Comparison of ENCODE assay signal across 11 mouse cellular contexts in genomic region chr2:69128321-69128720, GRCm38 (mm10). TPM values are rescaled to one million over a fixed set of nuclear protein-coding genes. Genes with fewer than 3 reads are reported as not detected.
A peak's percentile ranks its signal among the peaks of the same experiment; 100 is the strongest.
DNase-seq lines count a peak whose midpoint lies in the region; ATAC-seq and TF ChIP-seq lines count a peak whose summit lies in the region.
"Had no signal": no experiment of that assay in that cellular context is flagged by ENCODE, and none has a peak within 500 bp of the region (broad histone marks: within the 10 kb centered on the region; RNA-seq: fewer than 3 reads in every experiment).

No protein-coding gene starts in this region.

- no peak overlapping the region for H3K9ac ChIP-seq in forebrain, embryonic 13.5 days
- no peak overlapping the region for H3K9ac ChIP-seq in hindbrain, postnatal 0 days (replicated peaks; ENCODE audit: low read length)
- no peak overlapping the region for H3K9ac ChIP-seq in stomach, embryonic 14.5 days (replicated peaks; ENCODE audit: low read depth, low read length)
- H3K9ac ChIP-seq: embryonic facial prominence, embryonic 12.5 days; liver, embryonic 15.5 days had no signal

- H3K4me1 ChIP-seq in forebrain, embryonic 13.5 days = peaks cover 11% of the 10 kb centered on the region; the same call in 1 of the 2 replicates
- peaks cover 24% of the 10 kb centered on the region for H3K4me1 ChIP-seq in forebrain, embryonic 10.5 days
- peaks cover 12% of the 10 kb centered on the region for H3K4me1 ChIP-seq in hindbrain, postnatal 0 days (ENCODE audit: insufficient read depth, low read length)
- peaks cover 7% of the 10 kb centered on the region; the same call in 1 of the 2 replicates for H3K4me1 ChIP-seq in stomach, embryonic 14.5 days (ENCODE audit: control insufficient read depth, insufficient read depth, low read length)

- H3K27ac ChIP-seq in forebrain, embryonic 13.5 days = no peak overlapping the region
- no peak overlapping the region for H3K27ac ChIP-seq in forebrain, embryonic 10.5 days
- peak overlapping the region; percentile 47; the same call in 1 of the 2 replicates for H3K27ac ChIP-seq in layer of hippocampus, adult 2 months
- H3K27ac ChIP-seq in hindbrain, postnatal 0 days = peak overlapping the region; percentile 63; the same call in 1 of the 2 replicates
- H3K27ac ChIP-seq in stomach, embryonic 14.5 days (ENCODE audit: low read length) = peak overlapping the region; percentile 78; the same call in 1 of the 2 replicates
- H3K27ac ChIP-seq: liver, embryonic 15.5 days had no signal

- 84% methylated on average over 7 of the region's 7 CpGs for WGBS in forebrain, embryonic 13.5 days
- 90% methylated on average over 7 of the region's 7 CpGs for WGBS in forebrain, embryonic 10.5 days
- WGBS in hindbrain, postnatal 0 days = 71% methylated on average over 7 of the region's 7 CpGs
- 85% methylated on average over 7 of the region's 7 CpGs for WGBS in stomach, embryonic 14.5 days

- H3K4me2 ChIP-seq in forebrain, embryonic 13.5 days = no peak overlapping the region
- no peak overlapping the region for H3K4me2 ChIP-seq in hindbrain, postnatal 0 days (ENCODE audit: low read depth, low read length)
- no peak overlapping the region for H3K4me2 ChIP-seq in stomach, embryonic 14.5 days (replicated peaks; ENCODE audit: low read depth, low read length)
- H3K4me2 ChIP-seq: liver, embryonic 15.5 days had no signal

- H3K36me3 ChIP-seq in forebrain, embryonic 13.5 days (ENCODE audit: poor library complexity, severe bottlenecking) = no peaks in the 10 kb centered on the region
- no peaks in the 10 kb centered on the region for H3K36me3 ChIP-seq in forebrain, embryonic 10.5 days (replicated peaks)
- H3K36me3 ChIP-seq in hindbrain, postnatal 0 days (ENCODE audit: insufficient read depth, low read length) = no peaks in the 10 kb centered on the region
- no peaks in the 10 kb centered on the region for H3K36me3 ChIP-seq in stomach, embryonic 14.5 days (ENCODE audit: control insufficient read depth, insufficient read depth, low read length)
- H3K36me3 ChIP-seq: embryonic facial prominence, embryonic 12.5 days; liver, embryonic 15.5 days had no signal

- 0 out of 2 replicates have a peak, but pooled peaks have one; percentile 34 for ATAC-seq in forebrain, embryonic 13.5 days
- ATAC-seq in hindbrain, postnatal 0 days = no peak
- 0 out of 2 replicates have a peak, but pooled peaks have one; percentile 12 for ATAC-seq in stomach, embryonic 14.5 days (ENCODE audit: insufficient number of reproducible peaks, insufficient read depth, low FRiP score, low read depth)

- no peak for TF ChIP-seq CTCF in layer of hippocampus, adult 2 months (conservative IDR thresholded peaks at IDR 0.05)
- TF ChIP-seq CTCF in hindbrain, postnatal 0 days (IDR thresholded peaks at IDR 0.05; ENCODE audit: low read depth) = no peak

- no peak for DNase-seq in forebrain, embryonic 10.5 days (ENCODE audit: extremely low spot score, low spot score)
- DNase-seq in layer of hippocampus, adult 2 months (ENCODE audit: low spot score in 2 of 2) = no peak
- DNase-seq in layer of hippocampus, postnatal 36 days = no peak
- DNase-seq in hindbrain, postnatal 0 days (ENCODE audit: low spot score) = peak; percentile 15
- no peak for DNase-seq in urinary bladder, postnatal 14 days (ENCODE audit: low spot score)
- no peak for DNase-seq in adrenal gland, adult (ENCODE audit: inconsistent age in 2 of 2, low spot score in 1 of 2)
- DNase-seq: cerebellum, adult 11-12 months had no signal

- H3K4me3 ChIP-seq in forebrain, embryonic 13.5 days = no peak overlapping the region
- H3K4me3 ChIP-seq in forebrain, embryonic 10.5 days = no peak overlapping the region
- no peak overlapping the region for H3K4me3 ChIP-seq in layer of hippocampus, adult 2 months
- H3K4me3 ChIP-seq in hindbrain, postnatal 0 days (ENCODE audit: low read length) = no peak overlapping the region
- no peak overlapping the region for H3K4me3 ChIP-seq in stomach, embryonic 14.5 days (ENCODE audit: low read depth, low read length)
- H3K4me3 ChIP-seq: embryonic facial prominence, embryonic 12.5 days; liver, embryonic 15.5 days had no signal

- no peaks in the 10 kb centered on the region for H3K9me3 ChIP-seq in forebrain, embryonic 13.5 days (replicated peaks)
- H3K9me3 ChIP-seq in forebrain, embryonic 10.5 days = no peaks in the 10 kb centered on the region
- 0 out of 2 replicates have a peak, but pooled peaks cover 4% of the 10 kb centered on the region for H3K9me3 ChIP-seq in hindbrain, postnatal 0 days (ENCODE audit: low read length)
- no peaks in the 10 kb centered on the region for H3K9me3 ChIP-seq in stomach, embryonic 14.5 days (ENCODE audit: control insufficient read depth, low read depth, low read length)
- H3K9me3 ChIP-seq: embryonic facial prominence, embryonic 12.5 days; liver, embryonic 15.5 days had no signal

- no peaks in the 10 kb centered on the region for H3K27me3 ChIP-seq in forebrain, embryonic 13.5 days
- H3K27me3 ChIP-seq in forebrain, embryonic 10.5 days (ENCODE audit: poor library complexity, severe bottlenecking) = no peaks in the 10 kb centered on the region
- no peaks in the 10 kb centered on the region for H3K27me3 ChIP-seq in hindbrain, postnatal 0 days (ENCODE audit: insufficient read depth, low read length)
- H3K27me3 ChIP-seq in stomach, embryonic 14.5 days (ENCODE audit: control insufficient read depth, insufficient read depth, low read length) = no peaks in the 10 kb centered on the region
- H3K27me3 ChIP-seq: embryonic facial prominence, embryonic 12.5 days; liver, embryonic 15.5 days had no signal

RNA-seq across cellular contexts. Expression of gene Nostrin, which starts 7.3 kb away (rescaled TPM):
- polyA plus RNA-seq in forebrain, embryonic 13.5 days (2015; fragmentation: Nextera tagmentation; extraction: Ambion mirVana) = 0.53 and 0.96 TPM in 2 replicates
- polyA plus RNA-seq in forebrain, embryonic 10.5 days (2016; fragmentation: Nextera tagmentation; extraction: Ambion mirVana) = 0.38 and 1.0 TPM in 2 replicates
- total RNA-seq in layer of hippocampus, adult 2 months (2021) = 1 to 10 TPM; 4.2 to 4.8 TPM
- total RNA-seq in layer of hippocampus, postnatal 36 days (2021) = 1 to 10 TPM; 3.6 to 5.5 TPM
- 1.9 and 4.5 TPM in 2 replicates for total RNA-seq in hindbrain, postnatal 0 days (2014; rRNA removed)
- polyA plus RNA-seq in hindbrain, postnatal 0 days (2015; fragmentation: Nextera tagmentation; extraction: Ambion mirVana) = 2.3 and 2.5 TPM in 2 replicates
- polyA plus RNA-seq in stomach, embryonic 14.5 days (2014; fragmentation: Nextera tagmentation; extraction: Ambion mirVana) = 6.5 and 7.8 TPM in 2 replicates

Comparison
In these comparisons a context has a peak if more than half of its experiments do, and no peak if none do; other contexts are left out.
1. H3K27ac ChIP-seq: peak in layer of hippocampus, adult 2 months (single experiment), hindbrain, postnatal 0 days (single experiment) and stomach, embryonic 14.5 days (single experiment); none in forebrain, embryonic 13.5 days (single experiment) and forebrain, embryonic 10.5 days (single experiment).